Mouse (Mus musculus) MEL (cell line): ENCODE results near the gene Fam19a1. TPM values are rescaled to one million over a fixed set of nuclear protein-coding genes. Genes with fewer than 3 reads are reported as not detected.

Experiments
- DNase-seq: peaks from one replicate; pipeline ENCODE4 v3.0.0; 2011; ENCODE audit warnings: low read depth, low spot score
- H3K27ac ChIP-seq: 2 replicates; pipeline ENCODE4 v1.5.1; 2012; ENCODE audit warnings: low read depth, mild to moderate bottlenecking, control low read depth, low read length, moderate library complexity; ENCODE audit not compliant: control insufficient read depth
- H3K27me3 ChIP-seq, 2 experiments: fragments of 150-350 bp in 1 of 2; sonication (generic) in 1 of 2; 2 replicates each; pipeline ENCODE4 v1.6.1; 2012; ENCODE audit warnings: low read length in 2 of 2, mild to moderate bottlenecking in 2 of 2, improper control_type of control experiment in 1 of 2, moderate library complexity in 1 of 2; ENCODE audit not compliant: insufficient read depth in 2 of 2, control insufficient read depth in 1 of 2
- H3K36me3 ChIP-seq, 2 experiments: 2 replicates each; pipeline ENCODE4 v1.6.1; 2012 to 2014; ENCODE audit warnings: low read length in 2 of 2, improper control_type of control experiment in 1 of 2, inconsistent platforms in 1 of 2, mild to moderate bottlenecking in 1 of 2; ENCODE audit not compliant: insufficient read depth in 2 of 2, control insufficient read depth in 1 of 2
- H3K4me1 ChIP-seq, 2 experiments: fragments of 150-350 bp in 1 of 2; sonication (generic) in 1 of 2; 2 replicates each; pipeline ENCODE4 v1.6.1; 2012; ENCODE audit warnings: low read length in 2 of 2, improper control_type of control experiment in 1 of 2, mild to moderate bottlenecking in 1 of 2; ENCODE audit not compliant: insufficient read depth in 2 of 2, control insufficient read depth in 1 of 2
- H3K4me3 ChIP-seq, 2 experiments: fragments of 150-350 bp in 1 of 2; sonication (generic) in 1 of 2; 2 replicates each; pipeline ENCODE4 v1.5.1; 2012; ENCODE audit warnings: low read depth in 2 of 2, low read length in 2 of 2, mild to moderate bottlenecking in 2 of 2, moderate library complexity in 2 of 2, control low read depth in 1 of 2, improper control_type of control experiment in 1 of 2; ENCODE audit not compliant: control insufficient read depth in 1 of 2, insufficient read depth in 1 of 2
- H3K79me2 ChIP-seq: 2 replicates; pipeline ENCODE4 v1.6.1; 2012; ENCODE audit warnings: mild to moderate bottlenecking, low read length, moderate library complexity; ENCODE audit not compliant: control insufficient read depth, poor library complexity, insufficient read depth
- H3K9ac ChIP-seq: 2 replicates; pipeline ENCODE4 v1.6.1; 2012; ENCODE audit warnings: low read depth, mild to moderate bottlenecking, control low read depth, low read length, moderate library complexity; ENCODE audit not compliant: control insufficient read depth, poor library complexity, severe bottlenecking
- H3K9me3 ChIP-seq: fragments of 150-350 bp; sonication (generic); replicated peaks from 2 replicates; pipeline ENCODE4 v1.6.1; 2012; ENCODE audit warnings: mild to moderate bottlenecking, low read length, improper control_type of control experiment, moderate library complexity; ENCODE audit not compliant: insufficient read depth
- BHLHE40 ChIP-seq: IDR thresholded peaks from 2 replicates; pipeline ENCODE4 v1.6.1; 2012; ENCODE audit warnings: low read depth, mild to moderate bottlenecking, inconsistent platforms, low read length, improper control_type of control experiment, borderline replicate concordance
- CTCF ChIP-seq, 3 experiments: IDR thresholded peaks in 2 of 3; conservative IDR thresholded peaks in 1 of 3; 2 replicates each; pipeline ENCODE4 v1.5.1; 2011 to 2012; ENCODE audit warnings: low read length in 3 of 3, low read depth in 2 of 3, mild to moderate bottlenecking in 2 of 3, improper control_type of control experiment in 1 of 3, inconsistent platforms in 1 of 3, mixed read lengths in 1 of 3, moderate library complexity in 1 of 3; ENCODE audit not compliant: control insufficient read depth in 1 of 3, insufficient read depth in 1 of 3, poor library complexity in 1 of 3, severe bottlenecking in 1 of 3
- JUND ChIP-seq: IDR thresholded peaks from 2 replicates; pipeline ENCODE4 v1.6.1; 2011; ENCODE audit warnings: low read depth, mild to moderate bottlenecking, improper control_type of control experiment, low read length
- KAT2A ChIP-seq: conservative IDR thresholded peaks from 2 replicates; pipeline ENCODE4 v1.6.1; 2012; ENCODE audit warnings: low read depth, low read length, improper control_type of control experiment, inconsistent platforms
- MAFK ChIP-seq: IDR thresholded peaks from 2 replicates; pipeline ENCODE4 v1.6.1; 2011; ENCODE audit warnings: low read depth, mild to moderate bottlenecking, low read length, improper control_type of control experiment, borderline replicate concordance
- MAZ ChIP-seq: IDR thresholded peaks from 2 replicates; pipeline ENCODE4 v1.6.1; 2012; ENCODE audit warnings: low read depth, mild to moderate bottlenecking, inconsistent platforms, low read length, improper control_type of control experiment
- MEF2A ChIP-seq: IDR thresholded peaks from 2 replicates; pipeline ENCODE4 v1.6.1; 2014; ENCODE audit warnings: low read depth, mild to moderate bottlenecking, inconsistent platforms, low read length, improper control_type of control experiment; ENCODE audit not compliant: poor library complexity, insufficient replicate concordance, severe bottlenecking; ENCODE audit errors: extremely low read depth
- MYB ChIP-seq: IDR thresholded peaks from 2 replicates; pipeline ENCODE4 v1.6.1; 2011; ENCODE audit warnings: mild to moderate bottlenecking, low read depth, low read length, improper control_type of control experiment
- MYC ChIP-seq: IDR thresholded peaks from 2 replicates; pipeline ENCODE4 v1.6.1; 2011; ENCODE audit warnings: low read depth, mild to moderate bottlenecking, low read length, improper control_type of control experiment, moderate library complexity
- NELFE ChIP-seq: IDR thresholded peaks from 2 replicates; pipeline ENCODE4 v1.6.1; 2011; ENCODE audit warnings: low read depth, low read length, improper control_type of control experiment
- POLR2AphosphoS5 ChIP-seq: IDR thresholded peaks from 2 replicates; pipeline ENCODE4 v1.6.1; 2012; ENCODE audit warnings: low read depth, borderline replicate concordance, mild to moderate bottlenecking, inconsistent platforms, low read length, moderate library complexity, mixed read lengths
- RAD21 ChIP-seq: IDR thresholded peaks from 2 replicates; pipeline ENCODE4 v1.6.1; 2011; ENCODE audit warnings: mild to moderate bottlenecking, low read depth, low read length, improper control_type of control experiment
- RCOR1 ChIP-seq: IDR thresholded peaks from 2 replicates; pipeline ENCODE4 v1.6.1; 2012; ENCODE audit warnings: low read depth, mild to moderate bottlenecking, inconsistent platforms, low read length, improper control_type of control experiment
- SMC3 ChIP-seq: IDR thresholded peaks from 2 replicates; pipeline ENCODE4 v1.6.1; 2011; ENCODE audit warnings: low read depth, low read length, improper control_type of control experiment
- TAL1 ChIP-seq: IDR thresholded peaks from 2 replicates; pipeline ENCODE4 v1.6.1; 2012; ENCODE audit warnings: mild to moderate bottlenecking, inconsistent platforms, low read length, moderate library complexity, mixed read lengths
- TCF12 ChIP-seq: IDR thresholded peaks from 2 replicates; pipeline ENCODE4 v1.6.1; 2014; ENCODE audit warnings: low read depth, mild to moderate bottlenecking, inconsistent platforms, low read length, improper control_type of control experiment, moderate library complexity
- ZMIZ1 ChIP-seq: IDR thresholded peaks from 2 replicates; pipeline ENCODE4 v1.6.1; 2012; ENCODE audit warnings: low read depth, mild to moderate bottlenecking, inconsistent platforms, low read length, improper control_type of control experiment, moderate library complexity
- ZNF384 ChIP-seq: IDR thresholded peaks from 2 replicates; pipeline ENCODE4 v1.6.1; 2012; ENCODE audit warnings: low read depth, mild to moderate bottlenecking, inconsistent platforms, low read length, improper control_type of control experiment
- polyA plus RNA-seq, 2 experiments: library from polyadenylated mRNA; stranded (reverse) in 1 of 2; unstranded in 1 of 2; fragments of >175 nt in 1 of 2; fragments of >200 nt in 1 of 2; gene quantifications; 2 replicates each; pipeline versions ENCODE4 v1.2.1 to v1.2.4; 2012; ENCODE audit warnings: low replicate concordance in 2 of 2, low read depth in 1 of 2; ENCODE audit not compliant: insufficient read length in 2 of 2, insufficient read depth in 1 of 2, missing spikeins in 1 of 2
- total RNA-seq: library from RNA; depleted of rRNA; stranded (reverse); fragments of 300-350 nt; gene quantifications from 2 replicates; pipeline ENCODE4 v1.2.3, GENCODE M21; 2012

Gene Fam19a1
- total and polyA plus RNA-seq, 3 experiments, result not detected

- Histone ChIP-seq H3K9me3 (no peaks in the 10 kb centered on the region), H3K36me3 (no peaks in the 10 kb centered on the region), H3K9ac (no peak overlapping the region), H3K27me3 (no peaks in the 10 kb centered on the region), H3K4me3 (no peak overlapping the region), H3K4me1 (no peaks in the 10 kb centered on the region), H3K79me2 (no peaks in the 10 kb centered on the region), H3K27ac (no peak overlapping the region)
- no peak for TF ChIP-seq SMC3
- no peak for TF ChIP-seq ZNF384
- TF ChIP-seq POLR2AphosphoS5, result no peak
- no peak for TF ChIP-seq MEF2A
- TF ChIP-seq ZMIZ1, result no peak
- TF ChIP-seq TAL1, result no peak
- TF ChIP-seq BHLHE40, result no peak
- no peak for TF ChIP-seq MYC
- TF ChIP-seq NELFE, result no peak
- TF ChIP-seq KAT2A, result no peak
- no peak for TF ChIP-seq CTCF (IDR thresholded peaks at IDR 0.05 in 2 of 3, conservative IDR thresholded peaks at IDR 0.05 in 1 of 3; ENCODE audit: control insufficient read depth in 1 of 3, insufficient read depth in 1 of 3, low read depth in 2 of 3, low read length in 3 of 3, poor library complexity in 1 of 3, severe bottlenecking in 1 of 3)
- no peak for TF ChIP-seq TCF12
- TF ChIP-seq RCOR1, result no peak
- DNase-seq, result no peak
Measured at GRCm38 (mm10) chr6:96071567-96071966, 41.4 kb upstream of the Fam19a1 start.

GRCm38 (mm10) chr6:96089961-96090360 lies 23.0 kb upstream of the Fam19a1 start:
- H3K4me1 ChIP-seq, result no peaks in the 10 kb centered on the region
- no peak overlapping the region for H3K4me3 ChIP-seq
- H3K27me3 ChIP-seq, result no peaks in the 10 kb centered on the region
- H3K9ac ChIP-seq, result no peak overlapping the region
- no peaks in the 10 kb centered on the region for H3K79me2 ChIP-seq
- H3K27ac ChIP-seq, result no peak overlapping the region
- H3K9me3 ChIP-seq, result no peaks in the 10 kb centered on the region
- DNase-seq, result no peak
- H3K36me3 ChIP-seq, result no peaks in the 10 kb centered on the region
- no peak for TF ChIP-seq POLR2AphosphoS5
- TF ChIP-seq BHLHE40, result no peak
- no peak for TF ChIP-seq MAFK
- TF ChIP-seq MAZ, result no peak
- TF ChIP-seq JUND, result no peak
- TF ChIP-seq MYB, result no peak
- TF ChIP-seq RAD21, result no peak
- TF ChIP-seq RCOR1, result no peak
